Mouse (Mus musculus): Measurements from ENCODE around the gene Gm20479.

The Gm20479 gene

GRCm38 (mm10) chr7:27366082-27366844 lies 9.0 kb upstream of the Gm20479 start:
- no peak for DNase-seq

- no peak for DNase-seq
These were observed 7.2 kb upstream of the Gm20479 start for GRCm38 (mm10) chr7:27364379-27364778.

GRCm38 (mm10) chr7:27361283-27361946 lies 4.2 kb upstream of the Gm20479 start:
- DNase-seq = peak; percentile 96

GRCm38 (mm10) chr7:27360749-27361148 lies 3.5 kb upstream of the Gm20479 start:
- no peak for DNase-seq

GRCm38 (mm10) chr7:27359706-27360358 lies 2.6 kb upstream of the Gm20479 start:
- DNase-seq = no peak

- no peak for DNase-seq
These were observed 1.9 kb upstream of the Gm20479 start for GRCm38 (mm10) chr7:27359162-27359561.

GRCm38 (mm10) chr7:27357595-27357978 lies 368 bp upstream of the Gm20479 start:
- DNase-seq = no peak

GRCm38 (mm10) chr7:27356248-27356647 lies 971 bp downstream of the Gm20479 start:
- peak; percentile 45 for DNase-seq

GRCm38 (mm10) chr7:27355745-27356240 lies 1.4 kb downstream of the Gm20479 start, which contains the start of gene Shkbp1:
TSS of gene Shkbp1 (minus strand) at chr7:27356019.
- DNase-seq = peak; percentile 90

GRCm38 (mm10) chr7:27355261-27355660 lies 2.0 kb downstream of the Gm20479 start:
- DNase-seq = no peak

GRCm38 (mm10) chr7:27354783-27355182 lies 2.4 kb downstream of the Gm20479 start:
- no peak for DNase-seq

GRCm38 (mm10) chr7:27354144-27354543 lies 3.1 kb downstream of the Gm20479 start:
- DNase-seq = no peak

GRCm38 (mm10) chr7:27345444-27345843 lies 11.8 kb downstream of the Gm20479 start:
- DNase-seq = no peak

GRCm38 (mm10) chr7:27342595-27342994 lies 14.6 kb downstream of the Gm20479 start:
- DNase-seq = no peak

GRCm38 (mm10) chr7:27339519-27339918 lies 17.7 kb downstream of the Gm20479 start:
- DNase-seq = no peak

- DNase-seq = no peak
These were observed 18.1 kb downstream of the Gm20479 start for GRCm38 (mm10) chr7:27339114-27339513.

- peak; percentile 39 for DNase-seq
These were observed 19.9 kb downstream of the Gm20479 start, which contains the start of gene Ltbp4 for GRCm38 (mm10) chr7:27337175-27337853. TSS of gene Ltbp4 (minus strand) at chr7:27337692.

- DNase-seq = peak; percentile 83
These were observed 21.0 kb downstream of the Gm20479 start for GRCm38 (mm10) chr7:27335928-27336823.

- DNase-seq = no peak
These were observed 22.1 kb downstream of the Gm20479 start for GRCm38 (mm10) chr7:27335011-27335720.

GRCm38 (mm10) chr7:27334405-27334911 lies 22.8 kb downstream of the Gm20479 start:
- peak; percentile 38 for DNase-seq

Data from thymus, postnatal 14 days (tissue).